Mouse (Mus musculus) B cell, adult 2 months (primary cell): ENCODE measurements around the gene Gabrb3.

Experiments used
- DNase-seq, 2 experiments: peaks; one replicate each; pipeline ENCODE4 v3.0.0; 2022

The Gabrb3 gene

GRCm38 (mm10) chr7:57538565-57538964 is 119.1 kb downstream of the Gabrb3 start:
- no peak for DNase-seq

DNA sequence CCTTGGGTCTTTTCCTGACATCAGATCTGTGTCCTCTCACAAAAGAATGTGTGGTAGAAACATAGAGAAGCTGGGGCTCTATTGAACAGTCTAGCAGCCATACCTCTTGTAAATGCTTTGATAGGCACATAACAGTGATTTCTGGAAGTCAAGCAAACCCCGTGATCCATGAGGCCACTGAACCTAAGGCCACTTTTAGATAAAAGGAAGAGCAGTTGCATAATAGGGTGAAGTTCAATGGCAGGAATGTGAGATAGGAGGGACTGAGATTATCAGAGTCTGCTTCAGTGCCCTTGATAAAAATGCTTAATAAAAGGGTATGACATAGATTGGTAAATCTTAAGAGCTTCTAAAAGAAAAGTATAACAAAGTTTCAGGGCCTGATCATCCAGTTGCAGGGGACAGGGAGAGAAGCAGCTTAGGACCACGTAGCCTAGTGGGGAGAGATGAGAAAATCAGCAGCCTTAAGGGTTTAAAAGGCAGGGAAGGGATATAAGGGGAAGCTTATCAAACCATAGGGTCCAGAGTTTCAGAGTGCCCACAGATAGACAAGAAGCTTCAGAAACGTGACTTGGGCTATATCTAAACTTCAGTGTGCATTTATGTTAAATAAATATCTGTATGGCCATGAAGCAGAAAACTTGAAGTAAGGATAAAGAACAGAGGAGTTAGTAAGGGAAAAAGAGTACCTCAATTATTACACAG is 141.4 kb downstream of the Gabrb3 start:
- no peak for DNase-seq

DNA sequence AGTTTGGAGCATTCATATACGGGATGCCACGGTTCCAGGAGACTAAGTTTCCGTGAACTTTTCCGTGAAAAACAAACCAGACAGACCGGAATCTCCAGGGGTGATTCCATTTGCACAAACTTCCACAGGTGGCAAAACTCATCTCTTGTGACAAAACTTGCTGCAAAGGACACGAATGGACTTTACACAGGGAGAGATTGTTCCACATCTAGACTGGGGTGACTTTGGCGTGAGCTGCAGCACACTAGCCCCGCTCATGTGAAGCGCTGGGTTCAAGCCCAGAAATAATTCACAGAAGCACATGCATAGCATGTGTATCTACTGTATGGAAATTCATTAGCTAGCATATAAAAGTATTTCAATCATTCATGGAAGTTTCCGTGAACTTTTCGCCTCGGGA is 144.9 kb downstream of the Gabrb3 start:
- no peak for DNase-seq

DNA sequence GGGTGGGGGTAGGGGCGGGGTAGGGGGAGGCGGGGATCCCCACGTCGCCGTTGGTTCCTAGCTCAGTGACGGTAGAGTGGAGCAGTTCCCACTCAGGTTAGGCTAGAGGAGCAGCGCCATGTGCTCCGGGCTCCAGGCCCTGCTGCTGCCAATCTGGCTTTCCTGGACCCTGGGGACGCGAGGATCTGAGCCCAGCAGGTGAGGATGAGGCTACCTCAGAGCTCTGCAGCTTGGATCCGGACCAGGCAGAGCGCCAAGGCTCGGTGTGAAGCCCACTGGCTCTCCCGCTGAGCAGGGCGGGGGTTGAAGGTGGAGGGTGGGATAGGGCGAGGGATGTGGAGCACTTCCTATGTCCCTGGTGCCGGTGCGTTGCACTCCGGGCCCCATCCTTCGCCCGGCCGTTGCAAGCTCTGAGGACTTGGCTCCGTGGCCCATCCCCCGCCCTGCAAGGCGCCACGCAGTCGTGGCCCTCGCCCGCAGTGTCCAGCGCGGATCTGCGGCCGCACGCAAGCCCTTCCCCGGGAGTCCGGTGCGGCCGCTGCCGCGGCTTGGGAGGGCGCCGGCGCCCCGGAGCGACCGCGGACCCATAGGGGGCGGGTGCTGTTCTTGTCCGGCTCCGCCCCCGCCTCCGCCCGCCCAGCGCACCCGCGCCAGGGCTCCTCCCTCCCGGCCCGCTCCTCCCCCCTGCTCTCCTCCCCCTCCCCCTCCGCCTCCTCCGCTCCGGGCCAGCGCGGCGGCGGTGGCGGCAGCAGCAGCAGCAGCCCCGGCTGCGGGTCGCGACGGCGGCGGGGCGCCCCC is 171.2 kb downstream of the Gabrb3 start:
- DNase-seq: no peak

DNA sequence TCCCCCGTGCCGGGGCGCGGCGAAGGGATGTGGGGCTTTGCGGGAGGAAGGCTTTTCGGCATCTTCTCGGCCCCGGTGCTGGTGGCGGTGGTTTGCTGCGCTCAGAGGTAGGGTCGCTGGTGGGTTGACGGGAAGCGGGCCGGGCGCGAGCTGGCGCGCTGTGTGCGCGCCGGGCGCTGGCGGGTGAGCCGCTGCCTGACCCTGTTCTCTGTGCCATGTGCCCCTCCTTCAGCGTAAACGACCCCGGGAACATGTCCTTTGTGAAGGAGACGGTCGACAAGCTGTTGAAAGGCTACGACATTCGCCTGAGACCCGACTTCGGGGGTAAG is 171.7 kb downstream of the Gabrb3 start:
- no peak for DNase-seq

DNA sequence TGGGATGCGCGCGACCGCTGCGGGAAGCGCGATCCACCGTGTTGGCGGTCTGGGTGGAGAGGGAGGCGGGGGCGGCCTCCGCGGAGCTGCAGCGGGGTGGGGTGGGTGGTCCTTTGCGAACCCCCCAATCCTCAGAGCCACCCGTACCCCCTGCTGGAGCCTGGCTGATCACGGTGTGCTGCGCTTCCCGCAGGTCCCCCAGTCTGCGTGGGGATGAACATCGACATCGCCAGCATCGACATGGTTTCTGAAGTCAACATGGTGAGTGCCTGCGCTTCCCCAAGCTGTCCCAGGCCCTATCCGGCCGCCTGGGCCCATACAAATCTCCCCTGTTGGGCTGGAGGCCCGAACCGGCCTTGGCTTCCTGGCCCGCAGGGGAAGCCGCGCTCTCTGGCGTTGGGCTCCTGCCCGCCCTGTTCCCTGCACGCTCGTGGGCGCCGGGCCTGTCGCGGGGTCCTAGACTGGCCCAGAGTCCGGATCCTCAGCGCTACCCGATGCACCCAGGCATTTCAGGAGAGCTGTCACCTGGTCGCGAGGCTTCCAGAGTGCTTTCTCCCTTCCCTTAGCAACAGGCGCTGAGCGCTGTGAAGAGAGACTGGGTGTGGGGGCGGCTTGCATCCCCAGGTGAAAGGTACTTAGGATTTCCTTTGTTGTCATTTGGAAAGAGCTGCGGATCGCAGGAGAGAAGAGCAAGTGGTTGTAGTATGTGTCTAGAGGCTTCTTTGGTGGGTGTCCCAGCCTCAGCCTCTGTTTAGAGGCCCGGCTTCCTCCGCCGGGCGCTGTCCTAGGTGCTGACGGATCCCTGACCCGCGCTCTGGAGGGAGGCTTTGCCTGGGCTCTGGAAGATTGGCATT is 172.3 kb downstream of the Gabrb3 start:
- DNase-seq: no peak

- DNase-seq: no peak
Observed at GRCm38 (mm10) chr7:57597341-57597740, 177.8 kb downstream of the Gabrb3 start.

DNA sequence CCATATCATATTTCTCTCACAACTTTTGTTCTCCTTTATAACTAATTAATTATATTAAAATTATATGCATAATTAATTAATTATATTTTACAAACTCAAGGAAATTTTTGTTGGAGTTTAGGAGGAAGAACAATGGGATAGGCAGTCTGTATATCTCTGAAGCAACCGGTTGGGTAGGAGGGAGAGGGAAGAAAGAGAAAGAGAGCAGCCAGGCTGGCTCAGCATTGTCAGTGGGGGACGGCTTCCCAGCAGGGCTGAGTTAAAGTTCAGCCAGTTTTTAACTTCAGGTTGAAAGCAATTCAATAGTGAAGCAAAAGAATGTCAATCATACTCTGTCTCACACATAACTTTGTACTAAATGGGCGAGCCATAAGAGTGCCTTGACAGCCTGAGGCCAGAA is 199.2 kb downstream of the Gabrb3 start:
- no peak for DNase-seq

DNA sequence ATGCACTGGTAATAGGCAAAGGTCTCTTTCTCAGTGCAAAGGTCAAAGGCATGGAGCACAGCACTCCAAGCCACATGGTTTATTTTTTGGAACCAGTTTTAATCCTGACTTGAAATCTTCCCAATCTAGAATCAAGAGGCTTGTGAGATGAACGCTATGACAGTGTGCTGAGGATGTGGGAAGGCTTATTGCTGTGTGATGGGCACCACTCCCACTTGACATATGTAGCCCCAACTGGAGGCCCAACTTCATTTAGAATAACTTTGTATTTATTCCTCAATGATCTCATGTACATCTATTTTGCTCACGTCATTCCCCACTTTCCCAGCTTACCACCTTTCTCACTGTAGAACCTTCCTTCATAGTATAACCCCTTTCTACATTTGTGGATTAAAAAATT is 200.5 kb downstream of the Gabrb3 start:
- DNase-seq: no peak

- DNase-seq: no peak
Observed at GRCm38 (mm10) chr7:57623718-57624117, 204.2 kb downstream of the Gabrb3 start.

DNA sequence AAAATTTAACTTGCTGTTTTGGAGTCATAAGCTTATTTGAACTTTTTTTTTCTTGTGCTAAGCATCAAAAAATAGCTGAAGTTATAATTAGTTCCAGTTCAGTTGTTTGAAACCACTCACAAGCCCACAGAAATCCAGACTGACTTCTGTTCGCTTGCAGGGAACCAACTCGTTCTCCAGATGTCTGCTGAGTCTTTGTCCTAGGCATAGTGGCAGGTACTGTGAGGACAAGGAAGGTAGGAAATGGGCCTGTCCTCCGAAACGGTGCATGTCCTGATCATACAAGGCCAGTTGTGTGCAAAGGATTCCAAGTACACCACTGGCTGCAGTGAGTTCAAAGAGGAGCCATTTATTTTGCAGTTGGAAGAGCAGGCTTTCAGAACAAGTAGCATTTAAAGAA is 215.5 kb downstream of the Gabrb3 start:
- no peak for DNase-seq

GRCm38 (mm10) chr7:57635687-57636086 is 216.2 kb downstream of the Gabrb3 start:
- no peak for DNase-seq

- no peak for DNase-seq
Observed at GRCm38 (mm10) chr7:57640796-57641195, 221.3 kb downstream of the Gabrb3 start.

DNA sequence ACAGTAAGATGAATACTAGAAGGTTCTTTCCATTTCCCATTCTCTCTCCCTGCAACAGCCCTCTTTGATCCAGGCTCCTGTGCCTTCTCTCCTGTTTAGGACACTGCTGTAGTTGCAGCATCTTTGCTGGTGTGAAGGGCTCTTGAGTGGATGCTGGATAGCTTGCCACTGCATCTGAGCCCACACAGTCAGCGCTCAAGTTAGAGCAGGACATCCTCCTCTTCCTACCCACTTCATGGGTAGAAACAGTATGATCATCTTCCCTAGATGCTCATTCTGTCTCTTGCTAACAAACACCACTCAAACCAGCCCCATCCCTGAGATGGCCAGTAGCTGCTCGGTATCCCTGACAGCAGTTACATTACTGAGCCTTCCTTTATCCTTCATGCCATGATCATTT is 227.9 kb downstream of the Gabrb3 start:
- no peak for DNase-seq

- DNase-seq: no peak
Observed at GRCm38 (mm10) chr7:57648136-57648755, 228.8 kb downstream of the Gabrb3 start.

- no peak for DNase-seq
Observed at GRCm38 (mm10) chr7:57677352-57677751, 257.9 kb downstream of the Gabrb3 start.

GRCm38 (mm10) chr7:57689836-57690235 is 270.3 kb downstream of the Gabrb3 start:
- DNase-seq: no peak

DNA sequence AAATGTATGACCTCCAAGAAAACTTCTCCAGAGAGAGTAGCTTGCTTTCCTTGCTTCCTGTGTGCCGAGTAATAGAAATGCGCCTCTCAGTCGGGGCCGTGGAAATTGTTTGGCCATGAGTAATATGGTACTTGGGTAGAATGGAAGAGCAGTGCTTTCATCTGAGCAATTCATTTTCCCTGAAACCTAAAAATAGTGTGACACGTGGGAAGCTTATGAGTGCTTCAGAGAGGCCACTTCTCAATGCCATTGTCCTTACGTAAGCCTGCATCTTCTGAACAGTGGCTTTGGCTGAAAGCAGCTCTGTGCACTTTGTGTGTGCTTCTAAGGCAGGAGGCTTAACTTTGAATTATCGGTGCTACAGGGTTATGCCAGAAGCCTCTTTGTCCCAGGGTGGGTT is 280.9 kb downstream of the Gabrb3 start:
- no peak for DNase-seq

DNA sequence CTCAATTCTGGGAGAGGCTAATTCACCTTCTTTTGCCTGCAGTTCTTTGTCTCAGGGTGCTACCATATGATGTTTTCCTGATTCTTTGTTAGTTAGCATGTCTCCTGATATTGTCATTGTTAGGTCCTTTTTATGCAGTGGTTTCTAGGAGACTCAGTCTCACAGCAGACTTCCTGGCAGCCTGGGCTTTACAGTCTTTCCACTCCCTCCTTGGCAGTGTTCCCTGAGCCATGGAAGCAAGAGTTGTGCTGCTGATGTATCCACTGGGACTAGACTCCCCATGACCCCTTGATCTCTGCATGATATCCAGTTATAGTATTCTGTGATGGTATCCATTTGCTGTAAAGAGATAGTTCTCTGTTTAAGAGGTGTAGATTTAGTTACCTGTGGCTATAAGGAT is 281.6 kb downstream of the Gabrb3 start:
- no peak for DNase-seq

DNA sequence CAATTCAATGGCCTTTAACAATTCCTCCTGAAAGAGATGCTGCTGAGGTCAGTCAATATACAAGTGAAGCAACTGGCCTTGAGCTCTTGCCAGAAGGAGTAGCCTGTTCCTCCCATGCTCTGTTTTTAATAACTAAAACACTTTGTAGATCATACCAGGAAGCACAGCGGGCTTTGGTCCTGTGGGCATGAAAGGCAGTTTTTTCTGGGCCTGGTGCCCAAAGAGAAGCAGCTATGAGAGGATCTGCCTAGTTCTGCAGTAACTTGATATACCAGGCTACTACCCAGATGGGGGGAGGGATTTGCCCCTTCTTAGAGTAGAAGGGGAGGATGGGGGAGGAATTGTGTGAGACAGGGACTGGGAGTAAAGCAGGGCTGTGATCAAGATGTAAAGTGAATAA is 284.1 kb downstream of the Gabrb3 start:
- no peak for DNase-seq

GRCm38 (mm10) chr7:57706092-57706491 is 286.6 kb downstream of the Gabrb3 start:
- DNase-seq: no peak

DNA sequence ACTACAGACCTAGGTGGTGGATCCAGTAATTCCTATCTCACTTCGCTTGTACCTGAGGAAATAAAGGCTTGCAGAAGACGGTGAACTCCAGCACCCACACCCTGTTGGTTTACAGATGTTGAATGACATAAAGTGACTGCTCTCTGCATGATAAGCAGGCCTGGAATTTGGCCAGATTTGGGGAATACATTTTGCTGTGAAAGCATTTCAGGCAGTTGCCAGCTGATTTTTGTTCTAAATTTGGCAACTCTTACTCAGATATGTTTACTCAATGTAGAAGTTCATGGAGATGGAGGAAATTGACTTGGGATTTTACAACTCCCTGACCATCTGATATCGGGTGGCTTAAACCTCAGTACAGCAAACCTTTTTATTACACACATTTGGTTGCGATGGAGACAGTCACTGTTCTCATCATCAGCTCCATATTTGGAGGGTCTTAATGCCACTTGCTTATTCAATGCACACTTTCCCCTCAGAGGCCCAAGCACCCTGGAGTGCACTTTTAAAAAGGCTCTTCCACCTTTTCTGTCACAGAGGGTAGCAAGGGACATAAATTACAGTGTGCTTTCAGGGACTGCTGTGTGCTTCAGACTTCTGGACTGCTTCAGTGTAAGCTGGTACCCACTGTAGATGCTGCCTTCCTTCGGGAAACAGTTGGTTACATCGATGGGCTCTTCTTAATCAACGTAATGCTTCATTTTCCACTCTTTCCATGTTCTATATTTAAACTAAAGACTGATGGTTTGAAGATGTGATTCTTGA is 287.7 kb downstream of the Gabrb3 start:
- DNase-seq: no peak

DNA sequence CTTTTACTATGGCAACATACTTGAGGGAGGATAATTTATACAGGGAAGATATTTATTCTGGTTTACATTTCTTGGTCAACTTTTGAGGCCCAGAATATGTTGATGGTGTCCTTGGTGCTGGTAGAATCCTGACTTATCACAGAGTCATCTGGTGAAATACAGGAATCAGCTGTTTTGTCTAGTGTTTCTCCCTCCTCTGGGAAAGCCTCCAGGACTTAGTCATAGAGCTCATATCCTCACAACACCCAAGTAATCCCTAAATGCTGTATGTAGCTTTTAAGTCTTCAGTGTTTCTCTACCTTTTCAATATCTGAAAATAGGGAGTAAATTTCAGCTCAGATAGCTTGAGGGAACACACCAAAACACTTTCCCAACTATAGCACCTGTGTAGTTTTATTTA is 292.2 kb downstream of the Gabrb3 start:
- DNase-seq: no peak
